Mouse (Mus musculus): ENCODE measurements at regions not wholly inside any gene's neighbourhood (a gene's known extent, or its start where the extent isn't known, plus 50 kb on each side); places are given as distances from the start of the nearest gene placed in this dataset.

DNA sequence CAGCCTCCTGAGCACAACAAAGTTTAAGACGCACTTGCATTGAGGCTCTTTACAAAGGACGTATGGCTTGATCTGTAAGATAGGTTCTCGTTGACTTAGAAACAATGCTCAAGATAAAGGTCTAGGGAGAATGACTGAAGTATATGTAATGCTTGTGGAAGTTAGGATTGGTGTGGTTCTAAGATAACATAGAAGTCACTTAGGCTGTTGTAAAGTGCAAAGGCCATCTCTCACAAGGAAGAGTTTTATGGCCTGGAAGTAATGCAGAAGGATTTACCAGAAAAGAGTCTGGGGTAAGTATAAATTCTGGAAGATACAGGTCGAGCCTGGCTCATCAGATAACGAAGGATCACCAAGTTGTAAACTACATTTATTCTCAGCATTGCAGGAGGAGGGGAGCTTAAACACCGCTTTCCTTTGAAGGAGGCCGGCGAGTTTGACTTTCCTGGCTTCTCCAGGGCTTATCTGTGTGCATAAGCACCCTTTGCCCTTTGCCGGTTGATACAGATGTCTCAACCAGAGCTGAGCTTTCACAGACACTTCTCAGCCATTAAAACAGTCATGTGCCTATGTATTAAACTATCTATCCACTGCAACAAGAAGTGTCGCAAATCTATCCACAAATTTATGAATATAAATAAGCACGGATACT lies 84.8 kb upstream of the Man1a start:
- no peaks in the 10 kb centered on the region for H3K27me3 ChIP-seq (ENCODE audit: control insufficient read depth, insufficient read depth, low read length)
- no peaks in the 10 kb centered on the region for H3K36me3 ChIP-seq (replicated peaks; ENCODE audit: control insufficient read depth, insufficient read depth)
- 90% methylated on average over 11 of the region's 11 CpGs for WGBS
- H3K9ac ChIP-seq: no peak overlapping the region
- no peak overlapping the region for H3K4me3 ChIP-seq (replicated peaks; ENCODE audit: low read length)
- H3K4me1 ChIP-seq (replicated peaks; ENCODE audit: control insufficient read depth, insufficient read depth, low read length): no peaks in the 10 kb centered on the region
- DNase-seq (ENCODE audit: low spot score) (no peak), ATAC-seq (ENCODE audit: low FRiP score) (no peak)
- no peak overlapping the region for H3K27ac ChIP-seq
- H3K9me3 ChIP-seq (ENCODE audit: control insufficient read depth, low read length): no peaks in the 10 kb centered on the region
- H3K4me2 ChIP-seq (replicated peaks): no peak overlapping the region

GRCm38 (mm10) chr10:54153928-54154327 lies 77.5 kb upstream of the Man1a start:
- no peaks in the 10 kb centered on the region for H3K27me3 ChIP-seq (ENCODE audit: control insufficient read depth, insufficient read depth, low read length)
- H3K9ac ChIP-seq: no peak overlapping the region
- no peak overlapping the region for H3K4me2 ChIP-seq (replicated peaks)
- no peak overlapping the region for H3K4me3 ChIP-seq (replicated peaks; ENCODE audit: low read length)
- no peaks in the 10 kb centered on the region for H3K9me3 ChIP-seq (ENCODE audit: control insufficient read depth, low read length)
- no peaks in the 10 kb centered on the region for H3K4me1 ChIP-seq (replicated peaks; ENCODE audit: control insufficient read depth, insufficient read depth, low read length)
- no peaks in the 10 kb centered on the region for H3K36me3 ChIP-seq (replicated peaks; ENCODE audit: control insufficient read depth, insufficient read depth)
- WGBS: 88% methylated on average over 1 of the region's 1 CpGs
- no peak for DNase-seq (ENCODE audit: low spot score)
- no peak for ATAC-seq (ENCODE audit: low FRiP score)
- no peak overlapping the region for H3K27ac ChIP-seq

DNA sequence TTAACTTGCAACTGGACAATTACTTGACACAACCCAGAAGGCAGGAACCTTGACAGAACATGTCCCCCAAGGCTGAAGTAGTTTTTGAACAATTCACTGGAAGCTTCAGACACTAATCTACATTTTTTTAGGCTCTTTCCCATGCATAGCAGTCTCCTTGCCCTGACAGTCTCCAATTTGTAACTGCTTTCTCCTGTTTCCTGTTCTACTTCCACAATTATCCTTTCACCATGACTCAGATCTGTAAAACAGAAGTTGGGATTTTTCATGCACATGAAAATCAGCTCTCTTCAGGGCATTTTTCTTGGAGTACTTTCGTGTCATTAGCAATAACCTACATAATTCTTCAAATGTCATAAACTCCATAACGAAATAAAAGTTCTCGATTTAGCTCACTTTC lies 56.2 kb upstream of the Man1a start:
- H3K9ac ChIP-seq: no peak overlapping the region
- no peak overlapping the region for H3K4me3 ChIP-seq (replicated peaks; ENCODE audit: low read length)
- ATAC-seq (ENCODE audit: low FRiP score): no peak
- 94% methylated on average over 3 of the region's 3 CpGs for WGBS
- no peak overlapping the region for H3K4me2 ChIP-seq (replicated peaks)
- no peaks in the 10 kb centered on the region for H3K9me3 ChIP-seq (ENCODE audit: control insufficient read depth, low read length)
- H3K27ac ChIP-seq: no peak overlapping the region
- DNase-seq (ENCODE audit: low spot score): no peak
- H3K36me3 ChIP-seq (replicated peaks; ENCODE audit: control insufficient read depth, insufficient read depth): no peaks in the 10 kb centered on the region
- no peaks in the 10 kb centered on the region for H3K4me1 ChIP-seq (replicated peaks; ENCODE audit: control insufficient read depth, insufficient read depth, low read length)
- H3K27me3 ChIP-seq (ENCODE audit: control insufficient read depth, insufficient read depth, low read length): no peaks in the 10 kb centered on the region
